Mouse (Mus musculus) spleen, adult 2 months (tissue): ENCODE data around the gene Helt.

Experiments used
- CTCF ChIP-seq: fragments of 200-500 bp; IDR thresholded peaks from 2 replicates; pipeline ENCODE4 v1.5.1; 2011; ENCODE audit warnings: mild to moderate bottlenecking, inconsistent platforms; ENCODE audit not compliant: insufficient read depth, insufficient read length, insufficient replicate concordance; ENCODE audit errors: extremely low read depth
- POLR2A ChIP-seq: fragments of 200-500 bp; IDR thresholded peaks from 2 replicates; pipeline ENCODE4 v1.6.1; 2011; ENCODE audit warnings: low read depth, low read length, inconsistent platforms

GRCm38 (mm10) chr8:46332389-46333061 is 38.1 kb upstream of the Helt start:
- no peak for TF ChIP-seq CTCF
- TF ChIP-seq POLR2A, result no peak
